Mouse (Mus musculus): ENCODE measurements around the gene Supt16. TPM values are rescaled to one million over a fixed set of nuclear protein-coding genes. Genes with fewer than 3 reads are reported as not detected.

Gene Supt16
- 217 and 224 TPM in 2 replicates for polyA plus RNA-seq (2011; ENCODE audit: insufficient read depth, insufficient read length, low read depth, missing spikeins)

DNA sequence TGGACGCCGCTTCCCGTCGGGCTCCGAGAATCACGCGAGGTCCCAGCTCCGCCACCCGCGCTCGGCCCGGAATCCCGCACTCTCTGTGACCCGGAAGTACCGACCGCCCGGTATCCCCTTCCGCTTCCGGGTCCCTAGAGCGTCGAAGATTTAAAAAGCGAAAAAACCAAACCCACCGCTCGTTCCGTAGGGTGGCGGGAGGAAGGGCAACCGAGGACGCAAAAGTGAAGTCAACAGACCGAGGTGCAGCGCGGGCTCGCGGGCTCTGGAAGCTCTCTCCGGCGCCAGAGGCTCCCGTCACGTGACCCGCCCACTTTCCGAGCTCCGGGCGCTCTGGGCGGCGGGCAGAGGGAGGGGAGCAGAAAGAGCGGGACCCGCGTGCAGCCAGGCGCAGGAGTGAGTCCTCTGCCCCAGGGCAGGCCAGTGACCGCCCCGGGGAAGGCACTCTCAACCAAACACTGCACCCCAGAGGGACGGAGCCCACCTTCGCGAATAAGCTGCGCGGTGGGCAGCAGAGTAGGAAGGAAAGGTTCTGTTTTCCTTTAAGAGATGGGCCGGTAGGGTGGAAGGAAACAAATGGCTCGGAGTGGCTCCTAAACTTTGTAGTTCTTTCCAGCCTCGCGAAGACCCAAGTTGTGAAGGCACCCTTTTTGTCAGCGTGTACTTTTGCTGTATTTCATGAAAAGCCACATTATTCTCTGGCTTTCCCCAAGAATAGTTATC lies at the start of gene Supt16:
TSS of gene Supt16 (minus strand) at position 261 of the 723 bp plus-strand sequence.
- TF ChIP-seq EP300 (IDR thresholded peaks at IDR 0.05; ENCODE audit: insufficient read depth, low read depth, low read length): 0 out of 2 replicates have a peak, but pooled peaks have one; percentile 28
- TF ChIP-seq POLR2A (IDR thresholded peaks at IDR 0.05; ENCODE audit: insufficient read depth, low read length): no peak
- Histone ChIP-seq H3K4me3 (ENCODE audit: low read depth, low read length) (peak within 1 kb of the TSS; percentile 100), H3K4me1 (ENCODE audit: control insufficient read depth, insufficient read depth, low read length) (peaks cover 2% of the 10 kb centered on the region), H3K36me3 (ENCODE audit: control insufficient read depth, insufficient read depth, low read length, poor library complexity, severe bottlenecking) (peaks cover 19% of the 10 kb centered on the region), H3K27me3 (ENCODE audit: control insufficient read depth, insufficient read depth, low read length, poor library complexity, severe bottlenecking) (no peaks in the 10 kb centered on the region), H3K9me3 (replicated peaks; ENCODE audit: control insufficient read depth, insufficient read depth, low read length, poor library complexity, severe bottlenecking) (no peaks in the 10 kb centered on the region), H3K27ac (ENCODE audit: insufficient read depth, low read length) (peak within 1 kb of the TSS; percentile 93), H3K9ac (ENCODE audit: low read depth, poor library complexity, severe bottlenecking) (peak within 1 kb of the TSS; percentile 99)

DNA sequence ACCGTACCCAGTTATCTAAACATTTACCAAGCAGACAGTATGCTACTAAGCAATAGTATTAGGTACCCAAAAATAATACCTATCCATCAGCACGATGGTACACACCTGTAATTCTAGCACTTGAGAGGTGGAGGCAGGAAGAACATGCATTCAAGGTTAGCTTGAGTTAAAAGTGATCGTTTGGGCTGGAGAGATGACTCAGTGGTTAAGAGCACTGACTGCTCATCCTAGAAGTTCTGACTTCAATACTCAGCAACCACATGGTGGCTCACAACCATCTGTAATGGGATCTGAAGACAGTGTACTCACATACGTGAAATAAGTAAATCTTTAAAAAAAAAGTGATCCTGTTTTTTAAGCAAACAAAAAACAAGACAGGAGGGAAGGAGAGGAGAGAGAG lies 48.9 kb upstream of the Supt16 start:
- Histone ChIP-seq H3K9ac (ENCODE audit: low read depth, poor library complexity, severe bottlenecking) (no peak overlapping the region), H3K27me3 (ENCODE audit: control insufficient read depth, insufficient read depth, low read length, poor library complexity, severe bottlenecking) (no peaks in the 10 kb centered on the region), H3K27ac (ENCODE audit: insufficient read depth, low read length) (no peak overlapping the region), H3K36me3 (ENCODE audit: control insufficient read depth, insufficient read depth, low read length, poor library complexity, severe bottlenecking) (no peaks in the 10 kb centered on the region), H3K4me1 (ENCODE audit: control insufficient read depth, insufficient read depth, low read length) (peaks cover 2% of the 10 kb centered on the region), H3K4me3 (ENCODE audit: low read depth, low read length) (no peak overlapping the region), H3K9me3 (replicated peaks; ENCODE audit: control insufficient read depth, insufficient read depth, low read length, poor library complexity, severe bottlenecking) (no peaks in the 10 kb centered on the region)
- no peak for TF ChIP-seq EP300 (IDR thresholded peaks at IDR 0.05; ENCODE audit: insufficient read depth, low read depth, low read length)
- no peak for TF ChIP-seq POLR2A (IDR thresholded peaks at IDR 0.05; ENCODE audit: insufficient read depth, low read length)
- TF ChIP-seq CTCF (IDR thresholded peaks at IDR 0.05; ENCODE audit: low read depth, low read length): no peak

DNA sequence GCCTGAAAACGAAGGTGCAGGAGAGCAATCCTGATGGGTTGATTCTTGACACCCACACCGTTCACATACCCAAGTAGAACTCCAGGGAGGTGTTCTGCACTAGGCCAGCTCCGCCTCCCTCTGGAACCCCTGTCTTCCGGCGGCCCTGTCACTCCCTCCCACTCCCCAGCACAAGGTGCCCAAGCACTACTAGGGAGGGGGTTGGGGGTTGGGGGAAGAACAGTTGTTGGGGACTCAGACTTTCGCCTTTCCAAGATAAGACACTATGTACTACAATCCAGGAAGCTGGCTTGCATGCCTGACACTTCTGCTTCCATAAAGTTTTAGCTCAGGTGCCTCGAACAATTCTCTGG lies 47.5 kb upstream of the Supt16 start:
- H3K9me3 ChIP-seq (replicated peaks; ENCODE audit: control insufficient read depth, insufficient read depth, low read length, poor library complexity, severe bottlenecking): no peaks in the 10 kb centered on the region
- H3K4me3 ChIP-seq (ENCODE audit: low read depth, low read length): peak overlapping the region; percentile 78
- H3K4me1 ChIP-seq (ENCODE audit: control insufficient read depth, insufficient read depth, low read length): peaks cover 2% of the 10 kb centered on the region
- H3K9ac ChIP-seq (ENCODE audit: low read depth, poor library complexity, severe bottlenecking): peak overlapping the region; percentile 64
- no peaks in the 10 kb centered on the region for H3K36me3 ChIP-seq (ENCODE audit: control insufficient read depth, insufficient read depth, low read length, poor library complexity, severe bottlenecking)
- no peaks in the 10 kb centered on the region for H3K27me3 ChIP-seq (ENCODE audit: control insufficient read depth, insufficient read depth, low read length, poor library complexity, severe bottlenecking)
- H3K27ac ChIP-seq (ENCODE audit: insufficient read depth, low read length): peak overlapping the region; percentile 57; the same call in 1 of the 2 replicates
- TF ChIP-seq CTCF (IDR thresholded peaks at IDR 0.05; ENCODE audit: low read depth, low read length) (no peak), EP300 (IDR thresholded peaks at IDR 0.05; ENCODE audit: insufficient read depth, low read depth, low read length) (no peak)

DNA sequence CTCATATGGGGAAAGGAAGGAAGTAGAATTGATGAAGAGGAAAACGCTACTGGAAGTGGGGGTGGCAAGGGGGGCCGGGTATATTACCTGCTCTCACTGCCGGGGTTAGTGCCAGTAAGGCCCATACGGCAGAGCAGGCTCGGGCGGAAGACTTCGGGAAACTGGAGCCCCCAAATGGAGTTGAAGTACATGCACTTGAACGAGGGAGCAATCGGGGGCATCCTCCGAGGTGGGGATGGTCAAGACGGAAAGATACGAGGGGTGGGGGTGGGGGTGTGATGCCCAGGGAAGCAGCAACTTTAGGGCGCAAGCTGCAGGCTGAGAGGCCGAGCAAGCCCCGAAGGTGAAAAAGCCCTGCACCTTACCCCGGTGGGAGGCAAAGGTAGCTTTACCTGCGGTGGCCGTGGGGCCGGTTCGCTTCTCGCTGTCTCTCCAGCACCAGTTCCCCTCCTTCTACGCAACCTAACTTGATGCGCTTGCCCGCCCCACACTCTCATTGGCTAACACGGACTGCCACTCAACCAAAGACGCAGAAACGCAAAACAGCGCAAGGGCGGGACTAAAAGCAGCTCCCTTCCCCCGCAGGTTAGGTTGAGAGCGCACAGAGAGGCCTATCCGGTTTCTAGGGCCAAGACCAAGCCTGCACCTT lies 46.9 kb upstream of the Supt16 start:
- Histone ChIP-seq H3K9ac (ENCODE audit: low read depth, poor library complexity, severe bottlenecking) (peak overlapping the region; percentile 64), H3K9me3 (replicated peaks; ENCODE audit: control insufficient read depth, insufficient read depth, low read length, poor library complexity, severe bottlenecking) (no peaks in the 10 kb centered on the region), H3K4me1 (ENCODE audit: control insufficient read depth, insufficient read depth, low read length) (peaks cover 2% of the 10 kb centered on the region), H3K27me3 (ENCODE audit: control insufficient read depth, insufficient read depth, low read length, poor library complexity, severe bottlenecking) (no peaks in the 10 kb centered on the region), H3K4me3 (ENCODE audit: low read depth, low read length) (peak overlapping the region; percentile 86), H3K36me3 (ENCODE audit: control insufficient read depth, insufficient read depth, low read length, poor library complexity, severe bottlenecking) (no peaks in the 10 kb centered on the region), H3K27ac (ENCODE audit: insufficient read depth, low read length) (peak overlapping the region; percentile 57; the same call in 1 of the 2 replicates)
- no peak for TF ChIP-seq CTCF (IDR thresholded peaks at IDR 0.05; ENCODE audit: low read depth, low read length)
- TF ChIP-seq POLR2A (IDR thresholded peaks at IDR 0.05; ENCODE audit: insufficient read depth, low read length): no peak
- no peak for TF ChIP-seq EP300 (IDR thresholded peaks at IDR 0.05; ENCODE audit: insufficient read depth, low read depth, low read length)

DNA sequence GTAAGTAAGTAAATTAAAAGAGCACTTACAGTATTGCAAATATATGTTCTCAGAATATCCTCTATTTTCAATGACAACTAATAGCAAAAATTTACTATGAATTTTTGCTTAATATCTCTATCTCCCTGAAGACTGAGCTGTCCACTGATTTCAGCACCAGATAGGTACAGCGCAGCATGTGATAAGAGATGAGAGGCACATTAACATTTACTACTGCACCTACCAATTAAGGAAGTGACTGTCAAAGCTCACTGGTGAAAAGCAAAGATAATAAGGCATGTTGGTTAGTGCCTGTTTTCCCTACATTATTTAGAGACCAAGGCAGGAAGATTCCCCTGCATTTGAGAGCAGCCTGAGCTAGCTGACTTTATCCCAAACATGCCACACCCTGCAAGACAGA lies 39.0 kb upstream of the Supt16 start:
- TF ChIP-seq CTCF (IDR thresholded peaks at IDR 0.05; ENCODE audit: low read depth, low read length) (no peak), POLR2A (IDR thresholded peaks at IDR 0.05; ENCODE audit: insufficient read depth, low read length) (no peak), EP300 (IDR thresholded peaks at IDR 0.05; ENCODE audit: insufficient read depth, low read depth, low read length) (no peak)
- no peaks in the 10 kb centered on the region for H3K27me3 ChIP-seq (ENCODE audit: control insufficient read depth, insufficient read depth, low read length, poor library complexity, severe bottlenecking)
- H3K36me3 ChIP-seq (ENCODE audit: control insufficient read depth, insufficient read depth, low read length, poor library complexity, severe bottlenecking): peaks cover 42% of the 10 kb centered on the region

DNA sequence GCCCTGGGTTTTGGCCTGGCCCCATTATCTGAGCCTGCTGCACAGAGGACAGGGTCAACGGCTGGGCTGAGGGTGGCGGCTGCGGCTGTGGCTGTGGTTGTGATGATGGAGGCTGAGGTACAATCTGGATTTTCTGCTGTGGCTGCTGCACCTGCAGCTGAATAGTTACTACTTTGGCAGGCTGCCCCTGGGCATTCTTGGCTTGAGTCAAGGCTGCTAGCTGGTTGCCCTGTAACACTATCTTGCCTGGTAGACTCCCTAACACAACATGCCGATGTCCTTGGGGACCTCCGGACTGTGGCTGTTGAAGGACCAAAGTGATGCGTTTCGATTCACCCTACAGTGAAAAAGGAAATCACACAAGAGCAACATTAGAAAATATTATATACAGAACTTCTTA lies 37.9 kb upstream of the Supt16 start:
- H3K4me3 ChIP-seq (ENCODE audit: low read depth, low read length): no peak overlapping the region
- H3K36me3 ChIP-seq (ENCODE audit: control insufficient read depth, insufficient read depth, low read length, poor library complexity, severe bottlenecking): peaks cover 49% of the 10 kb centered on the region
- H3K9ac ChIP-seq (ENCODE audit: low read depth, poor library complexity, severe bottlenecking): no peak overlapping the region
- no peaks in the 10 kb centered on the region for H3K9me3 ChIP-seq (replicated peaks; ENCODE audit: control insufficient read depth, insufficient read depth, low read length, poor library complexity, severe bottlenecking)
- no peak for TF ChIP-seq EP300 (IDR thresholded peaks at IDR 0.05; ENCODE audit: insufficient read depth, low read depth, low read length)
- no peak for TF ChIP-seq POLR2A (IDR thresholded peaks at IDR 0.05; ENCODE audit: insufficient read depth, low read length)
- no peak for TF ChIP-seq CTCF (IDR thresholded peaks at IDR 0.05; ENCODE audit: low read depth, low read length)
- H3K27me3 ChIP-seq (ENCODE audit: control insufficient read depth, insufficient read depth, low read length, poor library complexity, severe bottlenecking): no peaks in the 10 kb centered on the region
- no peaks in the 10 kb centered on the region for H3K4me1 ChIP-seq (ENCODE audit: control insufficient read depth, insufficient read depth, low read length)
- no peak overlapping the region for H3K27ac ChIP-seq (ENCODE audit: insufficient read depth, low read length)

More for the DNA sequence above, 39.0 kb upstream of the Supt16 start:
- H3K9ac ChIP-seq (ENCODE audit: low read depth, poor library complexity, severe bottlenecking): no peak overlapping the region
- H3K4me3 ChIP-seq (ENCODE audit: low read depth, low read length): no peak overlapping the region
- no peaks in the 10 kb centered on the region for H3K9me3 ChIP-seq (replicated peaks; ENCODE audit: control insufficient read depth, insufficient read depth, low read length, poor library complexity, severe bottlenecking)
- H3K4me1 ChIP-seq (ENCODE audit: control insufficient read depth, insufficient read depth, low read length): no peaks in the 10 kb centered on the region
- no peak overlapping the region for H3K27ac ChIP-seq (ENCODE audit: insufficient read depth, low read length)
